Mouse (Mus musculus) ovary, postnatal 10 days (tissue): ENCODE measurements around the gene Rtn4.
"Not testable (repeated sequence)": the region's sequence is repeated elsewhere in the genome, so short reads cannot be mapped to it uniquely, and the experiment has no call there.

Experiments used
- DNase-seq: peaks from one replicate; pipeline ENCODE4 v3.0.0; 2022; ENCODE audit warnings: low spot score

Gene Rtn4

GRCm38 (mm10) chr11:29692683-29693272 lies at the start of gene Rtn4:
Gene Rtn4 (plus strand): TSS chr11:29692947.
- DNase-seq, result peak; percentile 91

GRCm38 (mm10) chr11:29644421-29644820 lies 48.3 kb upstream of the Rtn4 start:
- no peak for DNase-seq

- DNase-seq, result no peak
Observed at GRCm38 (mm10) chr11:29645411-29646066, 47.2 kb upstream of the Rtn4 start.

GRCm38 (mm10) chr11:29647568-29648319 lies 45.0 kb upstream of the Rtn4 start:
- DNase-seq, result no peak

- not testable (repeated sequence) for DNase-seq
Observed at GRCm38 (mm10) chr11:29655381-29655780, 37.4 kb upstream of the Rtn4 start.

- no peak for DNase-seq
Observed at GRCm38 (mm10) chr11:29660740-29661139, 32.0 kb upstream of the Rtn4 start.

GRCm38 (mm10) chr11:29667634-29668033 lies 25.1 kb upstream of the Rtn4 start:
- no peak for DNase-seq

- DNase-seq, result no peak
Observed at GRCm38 (mm10) chr11:29669706-29670105, 23.0 kb upstream of the Rtn4 start.

- no peak for DNase-seq
Observed at GRCm38 (mm10) chr11:29673359-29673758, 19.4 kb upstream of the Rtn4 start.

- DNase-seq, result no peak
Observed at GRCm38 (mm10) chr11:29676718-29677117, 16.0 kb upstream of the Rtn4 start.

GRCm38 (mm10) chr11:29679942-29680341 lies 12.8 kb upstream of the Rtn4 start:
- DNase-seq, result no peak

- no peak for DNase-seq
Observed at GRCm38 (mm10) chr11:29680771-29681170, 12.0 kb upstream of the Rtn4 start.

- DNase-seq, result no peak
Observed at GRCm38 (mm10) chr11:29684272-29684671, 8.5 kb upstream of the Rtn4 start.

- no peak for DNase-seq
Observed at GRCm38 (mm10) chr11:29686176-29686575, 6.6 kb upstream of the Rtn4 start.

GRCm38 (mm10) chr11:29691556-29691955 lies 1.2 kb upstream of the Rtn4 start:
- no peak for DNase-seq

GRCm38 (mm10) chr11:29692111-29692682 lies 550 bp upstream of the Rtn4 start:
- no peak for DNase-seq

GRCm38 (mm10) chr11:29693576-29694410 lies 1.0 kb downstream of the Rtn4 start:
- DNase-seq, result peak; percentile 77

GRCm38 (mm10) chr11:29694754-29695153 lies 2.0 kb downstream of the Rtn4 start:
- DNase-seq, result no peak

- DNase-seq, result no peak
Observed at GRCm38 (mm10) chr11:29702721-29703120, 10.0 kb downstream of the Rtn4 start.

GRCm38 (mm10) chr11:29705263-29705662 lies 12.5 kb downstream of the Rtn4 start:
- no peak for DNase-seq

- DNase-seq, result no peak
Observed at GRCm38 (mm10) chr11:29706845-29707244, 14.1 kb downstream of the Rtn4 start.

- DNase-seq, result no peak
Observed at GRCm38 (mm10) chr11:29709512-29709911, 16.8 kb downstream of the Rtn4 start.
